Mouse (Mus musculus) left cerebral cortex, adult 9 months (tissue): ENCODE measurements around the gene Gm5901.
A peak's percentile ranks its signal among the peaks of the same experiment; 100 is the strongest.

Experiments
- DNase-seq, 2 experiments: peaks; one replicate each; pipeline ENCODE4 v3.0.0; 2022; ENCODE audit warnings: low spot score in 2 of 2

Gene Gm5901

GRCm38 (mm10) chr7:105404268-105404667 lies 29.4 kb downstream of the Gm5901 start, which contains the start of gene Cnga4:
Gene Cnga4 (plus strand): TSS chr7:105404568.
- DNase-seq = no peak

- no peak for DNase-seq
Measured at GRCm38 (mm10) chr7:105406322-105406721, 31.5 kb downstream of the Gm5901 start.

GRCm38 (mm10) chr7:105411874-105412632 lies 37.2 kb downstream of the Gm5901 start:
- peak in 1 of 2 experiments; percentile 92 for DNase-seq

- DNase-seq = peak in 1 of 2 experiments; percentile 62
Measured at GRCm38 (mm10) chr7:105414385-105414784, 39.5 kb downstream of the Gm5901 start.

- no peak for DNase-seq
Measured at GRCm38 (mm10) chr7:105416529-105416928, 41.7 kb downstream of the Gm5901 start.

- no peak for DNase-seq
Measured at GRCm38 (mm10) chr7:105418106-105418505, 43.3 kb downstream of the Gm5901 start.

- no peak for DNase-seq
Measured at GRCm38 (mm10) chr7:105420903-105421302, 46.1 kb downstream of the Gm5901 start.

GRCm38 (mm10) chr7:105424368-105424767 lies 49.5 kb downstream of the Gm5901 start:
- DNase-seq = no peak

- peak in 1 of 2 experiments; percentile 65 for DNase-seq
Measured at GRCm38 (mm10) chr7:105425424-105426043, 50.7 kb downstream of the Gm5901 start, which contains the start of gene Cckbr. Gene Cckbr (plus strand): TSS chr7:105425731.

GRCm38 (mm10) chr7:105426051-105426450 lies 51.2 kb downstream of the Gm5901 start:
- no peak for DNase-seq
